Mouse (Mus musculus) cerebellum, adult 2 months (tissue): ENCODE data around the gene Mob1b. TPM values are rescaled to one million over a fixed set of nuclear protein-coding genes. Genes with fewer than 3 reads are reported as not detected.

ENCODE experiments used
- DNase-seq, 2 experiments: peaks; one replicate each; pipeline ENCODE4 v3.0.0; 2021
- H3K27ac ChIP-seq: fragments of 200-500 bp; 2 replicates; pipeline ENCODE4 v1.5.1; 2012; ENCODE audit warnings: low read length, control low read depth, inconsistent platforms; ENCODE audit not compliant: insufficient read depth
- H3K27me3 ChIP-seq: fragments of 200-500 bp; 2 replicates; pipeline ENCODE4 v1.6.1; 2012; ENCODE audit warnings: inconsistent platforms, mild to moderate bottlenecking, low read length, moderate library complexity; ENCODE audit not compliant: control insufficient read depth, insufficient read depth
- H3K4me1 ChIP-seq: fragments of 200-500 bp; 2 replicates; pipeline ENCODE4 v1.6.1; 2011; ENCODE audit warnings: low read length; ENCODE audit not compliant: control insufficient read depth, insufficient read depth
- H3K4me3 ChIP-seq: fragments of 200-500 bp; replicated peaks from 2 replicates; pipeline ENCODE3; 2011; ENCODE audit warnings: mild to moderate bottlenecking, low read depth, low read length, control low read depth; ENCODE audit not compliant: insufficient read depth
- CTCF ChIP-seq: fragments of 200-500 bp; IDR thresholded peaks from 2 replicates; pipeline ENCODE4 v1.5.1; 2011; ENCODE audit warnings: low read depth, mild to moderate bottlenecking, control low read depth, low read length, moderate library complexity, borderline replicate concordance; ENCODE audit not compliant: insufficient read depth
- POLR2A ChIP-seq: fragments of 200-500 bp; IDR thresholded peaks from 2 replicates; pipeline ENCODE4 v1.6.1; 2011; ENCODE audit warnings: low read length, control low read depth, borderline replicate concordance; ENCODE audit not compliant: insufficient read depth
- WGBS: fragments of 180-500 bp; shearing (Covaris S2); methylation state at CpG from one replicate; pipeline ENCODE4 v1.1.7; 2018; 5-methylcytosine and 5-hydroxymethylcytosine counted together
- polyA plus RNA-seq: library from polyadenylated mRNA; depleted of rRNA; stranded (reverse); fragments of >200 nt; gene quantifications from 2 replicates; pipeline ENCODE4 v1.2.3, GENCODE M21; 2012

Mob1b gene
- polyA plus RNA-seq, 1 experiment, result 11.9 TPM

DNA sequence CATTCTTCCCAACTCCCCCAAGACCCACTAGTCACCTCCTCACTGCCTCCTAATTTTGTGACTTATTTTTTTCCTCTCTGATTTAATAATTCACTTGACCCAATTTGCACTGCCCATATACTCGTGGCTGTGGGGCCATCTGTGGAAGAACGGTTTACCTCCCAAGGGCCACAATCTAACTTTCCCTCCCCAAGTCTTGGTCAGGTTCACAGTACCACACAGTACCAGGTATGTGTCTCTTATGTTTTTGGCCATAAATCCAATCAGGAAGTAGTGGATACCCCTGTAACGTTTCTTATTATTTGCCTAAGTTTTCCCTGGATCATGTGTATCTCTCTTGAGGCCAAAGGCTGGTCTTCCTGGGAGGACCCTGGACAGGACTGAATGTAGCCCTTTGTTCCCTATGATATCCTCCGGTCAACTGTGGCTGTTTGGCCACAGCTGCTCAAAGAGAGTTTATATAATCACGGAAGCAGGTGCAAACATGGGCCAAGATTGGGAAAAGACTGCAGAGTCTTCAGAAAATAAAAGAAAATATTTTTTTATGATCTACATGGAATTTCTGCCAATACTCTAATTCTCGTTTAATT is 29.1 kb upstream of the Mob1b start:
- WGBS, result 75% methylated on average over 6 of the region's 6 CpGs

DNA sequence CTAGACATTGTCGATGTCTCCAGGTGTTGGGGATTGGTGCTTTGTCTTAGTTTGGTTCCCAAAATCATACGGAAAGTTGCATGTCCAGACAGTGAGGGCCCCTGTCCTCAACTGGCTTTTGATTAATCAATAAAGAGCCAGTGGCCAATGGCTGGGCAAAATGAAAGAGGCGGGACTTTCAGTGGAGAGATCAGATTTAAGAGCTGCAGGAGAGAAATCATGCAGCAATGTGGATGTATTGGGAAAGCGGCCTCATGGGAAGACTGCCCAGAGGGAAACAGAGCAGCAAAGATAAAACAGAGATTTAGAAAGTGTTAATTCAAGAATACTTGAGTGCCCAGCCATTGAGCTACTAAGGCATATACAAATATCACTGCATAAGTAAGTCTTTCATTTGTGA is 28.1 kb upstream of the Mob1b start:
- no peak for TF ChIP-seq POLR2A
- TF ChIP-seq CTCF, result no peak
- H3K27me3 ChIP-seq, result no peaks in the 10 kb centered on the region
- no peak overlapping the region for H3K4me3 ChIP-seq
- WGBS, result 89% methylated on average over 4 of the region's 4 CpGs
- peaks cover 6% of the 10 kb centered on the region; the same call in 1 of the 2 replicates for H3K4me1 ChIP-seq
- no peak for DNase-seq
- H3K27ac ChIP-seq, result no peak overlapping the region

More for the DNA sequence above, 29.1 kb upstream of the Mob1b start:
- no peaks in the 10 kb centered on the region for H3K27me3 ChIP-seq
- H3K4me1 ChIP-seq, result no peaks in the 10 kb centered on the region; the same call in 1 of the 2 replicates
- no peak for DNase-seq
- no peak overlapping the region for H3K27ac ChIP-seq
- H3K4me3 ChIP-seq, result no peak overlapping the region
- TF ChIP-seq POLR2A, result no peak
- TF ChIP-seq CTCF, result no peak

DNA sequence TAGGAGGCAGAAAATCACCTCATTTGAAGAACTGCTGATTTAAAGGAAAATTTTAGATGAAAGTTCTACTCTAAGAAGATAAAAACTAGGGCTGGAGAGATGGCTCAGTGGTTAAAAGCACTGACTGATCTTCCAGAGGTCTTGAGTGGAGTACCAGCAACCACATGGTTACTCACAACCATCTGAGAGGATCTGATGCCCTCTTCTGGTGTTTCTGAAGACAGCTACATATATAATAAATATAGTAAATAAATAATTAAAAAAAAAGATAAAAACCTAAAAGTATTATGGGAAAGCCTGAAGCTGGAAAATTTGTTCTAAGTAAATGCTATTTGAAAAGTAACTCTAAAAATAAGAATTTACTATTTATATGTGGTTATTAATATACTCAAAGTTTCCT is 27.6 kb upstream of the Mob1b start:
- H3K27ac ChIP-seq, result no peak overlapping the region
- TF ChIP-seq CTCF, result no peak
- TF ChIP-seq POLR2A, result no peak
- no peaks in the 10 kb centered on the region for H3K27me3 ChIP-seq
- H3K4me1 ChIP-seq, result peaks cover 6% of the 10 kb centered on the region; the same call in 1 of the 2 replicates
- no peak overlapping the region for H3K4me3 ChIP-seq
- DNase-seq, result no peak

DNA sequence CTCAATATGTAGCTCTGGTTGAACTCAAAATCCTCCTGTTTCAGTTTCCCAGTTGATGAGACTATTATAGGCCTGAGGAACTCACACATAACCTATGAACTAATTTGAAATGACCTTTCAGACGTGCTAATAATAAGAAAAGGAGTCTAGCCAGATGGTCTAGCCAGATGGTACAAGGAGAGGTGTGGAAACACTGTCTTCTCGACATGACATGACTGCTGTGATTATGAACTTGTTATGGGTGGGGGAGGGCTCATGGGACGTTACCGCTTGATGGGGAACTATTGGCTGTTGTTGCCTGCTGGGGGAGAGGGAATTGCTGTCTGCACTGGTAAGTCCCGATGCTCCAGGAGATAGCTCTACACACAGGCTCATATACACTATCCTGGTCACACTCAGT is 23.4 kb upstream of the Mob1b start:
- TF ChIP-seq POLR2A, result no peak
- no peak for TF ChIP-seq CTCF
- no peak overlapping the region for H3K4me3 ChIP-seq
- WGBS, result 12% methylated on average over 5 of the region's 5 CpGs
- peaks cover 6% of the 10 kb centered on the region; the same call in 1 of the 2 replicates for H3K4me1 ChIP-seq
- no peak overlapping the region for H3K27ac ChIP-seq
- no peaks in the 10 kb centered on the region for H3K27me3 ChIP-seq
- peak; percentile 25 to 63 for DNase-seq

DNA sequence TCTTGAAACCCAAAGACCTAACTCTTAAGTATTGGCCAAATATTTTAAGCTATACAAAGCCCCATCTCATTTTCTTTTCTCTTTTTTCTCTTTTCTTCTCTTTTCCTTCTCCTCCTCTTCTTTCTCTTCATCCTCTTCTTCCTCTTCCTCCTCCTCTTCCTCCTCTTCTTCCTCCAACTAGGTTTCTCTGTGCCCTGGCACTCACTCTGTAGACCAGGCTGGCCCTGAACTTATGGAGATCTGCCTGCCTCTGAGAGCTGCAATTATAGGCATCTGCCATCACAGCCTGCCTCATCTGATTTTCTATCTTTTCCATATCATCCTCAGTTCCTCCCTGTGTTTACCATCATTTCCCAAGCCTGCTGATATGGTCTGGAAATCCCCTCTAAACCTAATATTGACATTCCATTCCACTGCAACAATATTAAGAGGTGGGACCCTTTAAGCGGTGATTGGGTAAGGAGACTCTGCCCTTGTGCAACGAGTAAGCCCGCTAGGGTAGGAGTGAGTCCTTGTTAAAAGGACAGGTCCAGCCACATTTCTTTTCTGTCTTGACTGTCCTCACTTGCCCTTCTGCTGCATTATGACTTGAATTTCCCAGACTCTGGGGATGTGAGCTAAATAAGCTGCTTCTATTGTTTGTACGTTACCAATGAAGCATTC is 21.3 kb upstream of the Mob1b start:
- no peak for DNase-seq
- peaks cover 6% of the 10 kb centered on the region; the same call in 1 of the 2 replicates for H3K4me1 ChIP-seq
- no peak overlapping the region for H3K4me3 ChIP-seq
- H3K27me3 ChIP-seq, result no peaks in the 10 kb centered on the region
- H3K27ac ChIP-seq, result no peak overlapping the region
- TF ChIP-seq CTCF (no peak), POLR2A (no peak)
- 75% methylated on average over 4 of the region's 4 CpGs for WGBS

DNA sequence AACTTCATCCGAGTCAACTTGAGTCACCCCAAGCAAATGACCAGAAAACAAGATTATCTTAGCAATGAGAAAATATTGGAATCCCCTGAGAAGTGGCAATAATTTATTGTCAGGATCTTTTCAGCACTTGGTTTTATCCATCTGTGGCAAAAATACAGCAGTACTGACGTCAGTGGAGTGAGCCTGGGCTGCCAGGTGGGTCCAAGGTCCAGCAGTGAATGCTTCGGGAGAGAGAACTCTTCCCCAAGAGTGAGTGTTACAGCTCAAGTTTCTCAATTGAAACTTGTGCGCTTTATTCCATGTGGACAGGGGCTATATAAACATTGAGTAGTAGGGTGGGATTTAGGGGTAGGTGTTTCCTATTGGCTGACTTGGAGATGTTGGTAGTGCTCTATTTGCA is 18.6 kb upstream of the Mob1b start:
- peaks cover 5% of the 10 kb centered on the region; the same call in 1 of the 2 replicates for H3K4me1 ChIP-seq
- H3K27me3 ChIP-seq, result no peaks in the 10 kb centered on the region
- no peak overlapping the region for H3K27ac ChIP-seq
- TF ChIP-seq POLR2A, result no peak
- TF ChIP-seq CTCF, result no peak
- H3K4me3 ChIP-seq, result no peak overlapping the region
- WGBS, result 79% methylated on average over 4 of the region's 4 CpGs
- no peak for DNase-seq

DNA sequence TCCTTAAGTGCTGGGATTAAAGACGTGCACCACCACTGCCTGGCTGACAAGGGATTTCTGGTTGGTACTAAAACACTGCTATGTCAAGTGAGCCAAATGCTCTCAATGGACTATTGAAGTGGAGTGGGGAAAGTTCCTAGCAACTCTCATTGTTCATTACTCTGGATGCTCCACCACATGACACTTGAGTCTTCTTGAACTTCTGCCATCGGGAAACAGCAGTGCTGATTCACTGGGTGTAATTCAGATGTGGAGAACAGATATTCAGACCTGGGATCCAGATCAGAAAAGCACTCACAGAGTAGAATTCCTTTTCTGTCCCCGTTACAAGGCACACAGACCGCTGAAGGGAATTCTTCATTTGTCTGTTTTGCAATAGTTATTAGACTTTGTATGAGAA is 17.1 kb upstream of the Mob1b start:
- no peak overlapping the region for H3K4me3 ChIP-seq
- H3K4me1 ChIP-seq, result no peaks in the 10 kb centered on the region
- WGBS, result 66% methylated on average over 4 of the region's 4 CpGs
- DNase-seq, result no peak
- TF ChIP-seq CTCF (no peak), POLR2A (no peak)
- no peak overlapping the region for H3K27ac ChIP-seq
- no peaks in the 10 kb centered on the region for H3K27me3 ChIP-seq

DNA sequence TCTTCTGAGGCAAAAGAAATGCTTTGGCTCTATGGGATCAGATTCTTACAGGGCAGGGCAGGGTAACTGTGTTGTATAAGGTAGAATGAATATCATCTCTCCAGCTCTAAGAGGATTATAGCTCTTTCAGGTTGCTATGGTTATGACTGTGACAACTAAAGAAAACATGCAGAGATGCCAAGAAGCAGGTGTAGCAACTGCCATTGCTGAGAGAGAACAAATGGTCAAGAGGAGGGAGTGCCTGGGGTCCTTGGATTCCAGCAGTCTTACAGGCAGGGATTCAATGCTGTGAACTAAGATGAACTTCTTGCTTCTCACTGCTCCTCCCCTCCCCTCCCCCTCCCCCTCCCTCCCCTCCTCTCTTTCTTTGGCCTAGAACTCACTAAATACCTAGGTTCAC is 9.5 kb upstream of the Mob1b start:
- Histone ChIP-seq H3K27ac (no peak overlapping the region), H3K4me3 (no peak overlapping the region), H3K4me1 (no peaks in the 10 kb centered on the region), H3K27me3 (no peaks in the 10 kb centered on the region)
- no peak for DNase-seq
- TF ChIP-seq CTCF (no peak), POLR2A (no peak)
